Mouse (Mus musculus): ENCODE measurements at regions not wholly inside any gene's neighbourhood (a gene's known extent, or its start where the extent isn't known, plus 50 kb on each side); places are given as distances from the start of the nearest gene placed in this dataset.

DNA sequence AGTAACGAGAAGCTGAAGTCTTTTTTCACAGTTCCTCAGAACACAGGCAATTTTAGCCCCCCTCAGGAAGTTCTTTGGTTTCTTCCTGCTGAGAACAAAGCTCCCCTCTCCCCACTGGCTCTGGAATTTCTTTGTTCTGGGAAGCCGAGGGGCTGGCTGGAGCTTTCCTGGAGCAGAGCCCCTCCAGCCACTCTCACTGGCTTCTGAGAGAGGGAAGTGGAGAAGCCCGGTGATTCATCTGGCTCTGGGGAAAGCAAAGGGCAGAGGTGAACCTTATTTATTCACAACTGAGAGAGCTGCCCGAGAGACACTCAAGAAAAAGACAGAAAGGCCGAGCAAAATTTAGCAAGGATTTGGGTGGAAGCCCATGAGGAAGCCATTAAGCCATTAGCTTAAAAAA lies 63.9 kb downstream of the Ddx3x start:
- WGBS, result 13% methylated on average over 5 of the region's 5 CpGs
- TF ChIP-seq CTCF (IDR thresholded peaks at IDR 0.05; ENCODE audit: control insufficient read depth, insufficient read depth, low read length) (no peak), POLR2A (IDR thresholded peaks at IDR 0.05; ENCODE audit: borderline replicate concordance, control insufficient read depth, low read depth, low read length) (no peak)
- Histone ChIP-seq H3K4me3 (replicated peaks; ENCODE audit: control insufficient read depth, low read depth, low read length) (no peak overlapping the region), H3K27ac (ENCODE audit: control insufficient read depth, insufficient read depth, low read depth, low read length, poor library complexity) (no peak overlapping the region), H3K4me1 (ENCODE audit: control insufficient read depth, insufficient read depth, low read length) (no peaks in the 10 kb centered on the region; the same call in 1 of the 2 replicates)

DNA sequence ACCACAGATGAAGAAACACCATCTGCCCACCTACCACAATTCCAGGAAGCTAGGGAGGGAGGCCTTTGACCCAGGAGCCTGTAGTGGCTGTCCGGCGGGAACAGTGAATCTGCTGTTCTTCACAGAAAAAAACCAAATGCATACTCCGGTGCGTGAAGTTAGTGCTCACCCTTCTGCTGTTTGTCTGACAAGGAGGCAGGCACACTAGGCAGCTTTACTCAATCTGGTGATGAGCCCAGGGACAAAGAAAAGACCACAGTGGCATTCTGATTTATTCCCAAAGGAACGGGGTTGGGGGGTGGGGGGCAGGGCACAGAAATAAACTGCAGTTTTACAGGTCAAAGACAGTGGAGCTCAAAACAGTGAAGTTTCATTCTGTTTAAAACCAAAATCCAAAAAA lies 64.4 kb downstream of the Ddx3x start:
- TF ChIP-seq POLR2A (IDR thresholded peaks at IDR 0.05; ENCODE audit: borderline replicate concordance, control insufficient read depth, low read depth, low read length) (no peak), CTCF (IDR thresholded peaks at IDR 0.05; ENCODE audit: control insufficient read depth, insufficient read depth, low read length) (no peak)

DNA sequence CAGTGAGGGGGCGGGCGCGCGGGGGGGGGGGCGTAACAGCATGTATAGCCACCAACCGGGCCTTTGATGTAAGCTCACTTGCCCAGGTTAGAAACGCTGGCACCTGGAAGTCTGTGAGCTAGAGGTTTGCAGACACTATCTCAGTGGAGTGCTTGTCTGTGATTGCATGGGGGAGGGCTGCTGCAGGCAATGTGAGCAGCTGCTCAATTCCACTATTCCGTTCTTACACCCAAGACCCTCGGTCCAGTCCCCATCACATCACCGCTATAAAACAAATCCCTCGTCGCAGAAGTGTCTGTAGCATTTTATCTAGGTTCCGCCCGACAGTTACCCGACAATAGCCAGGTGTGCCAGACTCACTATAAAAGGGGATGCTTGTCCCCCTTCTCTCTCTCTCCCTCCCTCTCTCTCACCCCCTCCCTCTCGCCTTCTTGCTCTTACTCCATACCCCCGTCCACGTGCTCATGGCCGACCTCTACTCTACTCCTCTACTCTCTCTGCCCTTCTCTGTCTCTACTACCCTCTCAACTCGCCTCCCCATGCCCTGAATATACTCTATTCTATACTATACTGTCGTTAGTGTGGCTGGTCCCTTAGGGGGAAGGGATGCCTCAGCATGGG lies 65.4 kb downstream of the Ddx3x start:
- WGBS, result 45% methylated on average over 19 of the region's 21 CpGs
- Histone ChIP-seq H3K27ac (ENCODE audit: control insufficient read depth, insufficient read depth, low read depth, low read length, poor library complexity) (no peak overlapping the region), H3K4me3 (replicated peaks; ENCODE audit: control insufficient read depth, low read depth, low read length) (no peak overlapping the region), H3K4me1 (ENCODE audit: control insufficient read depth, insufficient read depth, low read length) (peaks cover under 1% of the 10 kb centered on the region)
- TF ChIP-seq CTCF (IDR thresholded peaks at IDR 0.05; ENCODE audit: control insufficient read depth, insufficient read depth, low read length), result no peak
- TF ChIP-seq POLR2A (IDR thresholded peaks at IDR 0.05; ENCODE audit: borderline replicate concordance, control insufficient read depth, low read depth, low read length), result no peak

More for the DNA sequence above, 64.4 kb downstream of the Ddx3x start:
- H3K4me1 ChIP-seq (ENCODE audit: control insufficient read depth, insufficient read depth, low read length), result no peaks in the 10 kb centered on the region; the same call in 1 of the 2 replicates
- H3K27ac ChIP-seq (ENCODE audit: control insufficient read depth, insufficient read depth, low read depth, low read length, poor library complexity), result no peak overlapping the region
- no peak overlapping the region for H3K4me3 ChIP-seq (replicated peaks; ENCODE audit: control insufficient read depth, low read depth, low read length)
- WGBS, result 37% methylated on average over 5 of the region's 5 CpGs

DNA sequence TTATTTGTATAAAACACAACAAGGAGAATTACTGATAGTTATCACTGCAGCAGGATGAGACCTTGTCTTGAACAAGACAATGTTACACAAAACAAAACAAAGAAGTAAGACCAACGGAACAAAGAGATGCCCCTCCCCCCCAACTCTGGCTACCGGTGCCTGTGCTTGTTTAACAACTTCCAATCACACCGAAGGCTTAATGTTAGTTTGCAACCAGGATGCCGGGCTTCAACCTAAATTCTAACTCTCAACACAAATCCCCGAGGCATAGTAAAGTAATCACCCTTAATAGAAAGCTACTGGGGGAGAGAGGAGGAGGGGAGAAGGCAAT lies 65.9 kb downstream of the Ddx3x start:
- 3% methylated on average over 5 of the region's 5 CpGs for WGBS
- TF ChIP-seq CTCF (IDR thresholded peaks at IDR 0.05; ENCODE audit: control insufficient read depth, insufficient read depth, low read length) (no peak), POLR2A (IDR thresholded peaks at IDR 0.05; ENCODE audit: borderline replicate concordance, control insufficient read depth, low read depth, low read length) (no peak)
- H3K4me3 ChIP-seq (replicated peaks; ENCODE audit: control insufficient read depth, low read depth, low read length), result peak overlapping the region; percentile 66
- peaks cover 3% of the 10 kb centered on the region for H3K4me1 ChIP-seq (ENCODE audit: control insufficient read depth, insufficient read depth, low read length)
- H3K27ac ChIP-seq (ENCODE audit: control insufficient read depth, insufficient read depth, low read depth, low read length, poor library complexity), result peak overlapping the region; percentile 84

DNA sequence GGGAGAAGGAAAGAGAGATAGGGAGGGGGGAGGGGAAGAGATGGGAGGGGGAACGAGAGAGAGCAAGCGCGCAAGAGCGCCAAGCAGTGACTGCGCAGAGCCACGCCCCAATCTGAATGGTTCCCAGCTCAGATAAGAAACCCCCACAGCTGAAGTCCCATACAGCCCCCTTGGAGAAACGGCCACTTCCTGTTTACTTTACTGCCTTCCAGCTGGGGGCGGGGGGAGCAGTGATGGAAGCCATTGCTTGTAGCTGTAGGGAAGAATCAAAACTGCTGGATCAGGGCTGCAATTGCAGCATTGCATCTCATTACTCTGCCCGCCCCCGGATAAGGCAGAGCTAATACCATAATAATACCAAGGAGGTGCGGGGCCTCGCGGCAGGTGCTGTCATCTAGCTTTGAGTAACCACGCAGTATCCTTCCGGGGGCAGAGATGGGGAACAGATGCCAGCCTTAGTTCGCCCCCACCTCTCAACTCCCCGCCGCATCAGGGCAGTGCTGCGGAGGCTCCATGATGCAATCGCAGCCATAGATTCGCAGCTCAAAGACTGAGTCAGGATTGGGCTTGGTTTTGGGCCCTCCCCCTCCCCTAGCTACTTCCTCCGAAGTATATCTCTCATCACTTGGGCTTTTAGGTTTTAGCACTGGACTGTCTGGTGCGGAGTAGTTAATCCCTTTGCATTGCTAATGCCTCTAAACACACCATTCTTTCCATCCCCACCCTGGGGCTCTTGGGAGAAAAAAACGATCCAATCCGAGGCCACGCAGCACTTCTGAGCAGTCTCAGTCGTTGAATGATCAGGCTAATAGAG lies 66.5 kb downstream of the Ddx3x start:
- Histone ChIP-seq H3K4me1 (ENCODE audit: control insufficient read depth, insufficient read depth, low read length) (peaks cover 3% of the 10 kb centered on the region), H3K4me3 (replicated peaks; ENCODE audit: control insufficient read depth, low read depth, low read length) (peak overlapping the region; percentile 66), H3K27ac (ENCODE audit: control insufficient read depth, insufficient read depth, low read depth, low read length, poor library complexity) (peak overlapping the region; percentile 84)
- WGBS, result 6% methylated on average over 27 of the region's 27 CpGs
- TF ChIP-seq POLR2A (IDR thresholded peaks at IDR 0.05; ENCODE audit: borderline replicate concordance, control insufficient read depth, low read depth, low read length) (peak; percentile 28; the same call in 1 of the 2 replicates), CTCF (IDR thresholded peaks at IDR 0.05; ENCODE audit: control insufficient read depth, insufficient read depth, low read length) (no peak)

DNA sequence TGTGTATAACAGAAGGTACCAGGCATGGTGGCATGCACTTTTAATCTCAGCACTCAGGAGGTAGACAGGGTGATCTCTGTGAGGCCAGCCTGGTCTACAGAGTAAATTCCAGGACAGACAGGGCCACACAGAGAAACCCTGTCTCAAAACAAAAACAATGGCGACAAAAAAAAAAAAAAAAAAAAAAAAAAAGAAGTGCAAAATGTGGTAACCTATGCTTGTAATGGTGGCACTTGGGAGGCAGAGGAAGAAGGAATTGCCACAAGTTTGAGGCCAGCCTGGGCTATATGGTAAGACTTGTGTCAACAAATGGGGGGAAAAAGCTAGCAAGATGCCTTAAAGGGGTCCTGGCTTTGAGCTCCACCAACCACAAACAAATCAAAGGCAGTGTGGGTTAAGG lies 67.6 kb downstream of the Ddx3x start:
- no peak for TF ChIP-seq POLR2A (IDR thresholded peaks at IDR 0.05; ENCODE audit: borderline replicate concordance, control insufficient read depth, low read depth, low read length)
- no peak for TF ChIP-seq CTCF (IDR thresholded peaks at IDR 0.05; ENCODE audit: control insufficient read depth, insufficient read depth, low read length)
- no peak overlapping the region for H3K4me3 ChIP-seq (replicated peaks; ENCODE audit: control insufficient read depth, low read depth, low read length)
- H3K27ac ChIP-seq (ENCODE audit: control insufficient read depth, insufficient read depth, low read depth, low read length, poor library complexity), result no peak overlapping the region
- H3K4me1 ChIP-seq (ENCODE audit: control insufficient read depth, insufficient read depth, low read length), result peaks cover 3% of the 10 kb centered on the region
- WGBS, result 67% methylated on average over 1 of the region's 1 CpGs

DNA sequence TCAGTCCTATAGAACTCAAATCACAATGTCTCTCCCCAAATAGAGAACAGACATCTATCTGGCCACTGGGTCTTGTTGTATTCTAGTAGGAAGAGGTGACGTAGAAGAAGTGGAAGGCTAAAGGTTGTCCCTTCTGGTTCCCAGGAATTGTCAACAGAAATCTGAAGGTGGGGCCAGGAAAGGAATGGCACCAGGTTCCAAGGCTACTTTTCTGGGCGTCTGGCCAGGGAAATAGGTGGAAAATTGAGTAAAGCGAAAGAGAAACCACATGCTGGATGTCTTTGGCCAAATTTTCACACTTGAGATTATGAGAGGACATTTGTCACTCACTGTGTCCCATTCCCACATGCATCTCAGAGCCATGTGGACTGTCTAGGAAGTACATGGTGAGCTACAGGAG lies 69.7 kb downstream of the Ddx3x start:
- 71% methylated on average over 3 of the region's 3 CpGs for WGBS

DNA sequence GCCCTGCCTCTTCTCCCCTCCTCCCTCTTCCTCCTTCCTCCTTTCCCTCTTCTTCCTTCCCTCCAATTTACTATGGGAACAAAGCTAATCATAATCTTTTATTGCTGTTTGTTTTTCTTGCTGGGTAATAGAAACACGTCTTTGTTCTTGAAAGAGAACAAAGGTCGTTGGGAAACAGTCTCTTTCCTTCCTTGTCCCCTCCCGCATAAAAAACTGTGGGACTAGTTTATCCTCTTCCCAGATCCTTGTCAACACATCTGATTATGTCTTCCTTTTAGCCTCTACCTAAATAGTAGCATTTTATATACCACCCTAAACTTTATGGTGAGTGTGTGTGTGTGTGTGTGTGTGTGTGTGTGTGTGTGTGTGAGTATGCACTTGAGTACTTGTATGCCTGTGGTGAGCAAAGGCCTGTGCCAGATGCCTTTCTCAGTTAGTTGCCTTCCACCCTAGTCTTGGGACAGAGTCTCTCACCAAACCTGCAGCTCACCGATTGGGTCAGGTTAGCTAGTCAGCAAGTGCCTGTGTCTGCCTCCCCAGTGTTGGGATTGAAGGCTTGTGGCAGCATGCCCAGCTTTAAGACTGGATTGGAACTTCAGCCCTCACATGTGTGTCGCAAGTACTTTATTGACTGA lies 76.5 kb downstream of the Ddx3x start:
- no peaks in the 10 kb centered on the region; the same call in 1 of the 2 replicates for H3K4me1 ChIP-seq (ENCODE audit: control insufficient read depth, insufficient read depth, low read length)
- H3K4me3 ChIP-seq (replicated peaks; ENCODE audit: control insufficient read depth, low read depth, low read length), result no peak overlapping the region
- H3K27ac ChIP-seq (ENCODE audit: control insufficient read depth, insufficient read depth, low read depth, low read length, poor library complexity), result peak overlapping the region; percentile 53; the same call in 1 of the 2 replicates
- no peak for TF ChIP-seq CTCF (IDR thresholded peaks at IDR 0.05; ENCODE audit: control insufficient read depth, insufficient read depth, low read length)
- no peak for TF ChIP-seq POLR2A (IDR thresholded peaks at IDR 0.05; ENCODE audit: borderline replicate concordance, control insufficient read depth, low read depth, low read length)
- WGBS, result 62% methylated on average over 5 of the region's 5 CpGs

More for the DNA sequence above, 69.7 kb downstream of the Ddx3x start:
- H3K4me1 ChIP-seq (ENCODE audit: control insufficient read depth, insufficient read depth, low read length), result peaks cover 3% of the 10 kb centered on the region
- H3K4me3 ChIP-seq (replicated peaks; ENCODE audit: control insufficient read depth, low read depth, low read length), result no peak overlapping the region
- no peak overlapping the region for H3K27ac ChIP-seq (ENCODE audit: control insufficient read depth, insufficient read depth, low read depth, low read length, poor library complexity)
- no peak for TF ChIP-seq CTCF (IDR thresholded peaks at IDR 0.05; ENCODE audit: control insufficient read depth, insufficient read depth, low read length)
- TF ChIP-seq POLR2A (IDR thresholded peaks at IDR 0.05; ENCODE audit: borderline replicate concordance, control insufficient read depth, low read depth, low read length), result no peak

Measured in bone marrow, adult 2 months (tissue).